Mouse (Mus musculus): ENCODE measurements around the gene Nhej1.

DNA sequence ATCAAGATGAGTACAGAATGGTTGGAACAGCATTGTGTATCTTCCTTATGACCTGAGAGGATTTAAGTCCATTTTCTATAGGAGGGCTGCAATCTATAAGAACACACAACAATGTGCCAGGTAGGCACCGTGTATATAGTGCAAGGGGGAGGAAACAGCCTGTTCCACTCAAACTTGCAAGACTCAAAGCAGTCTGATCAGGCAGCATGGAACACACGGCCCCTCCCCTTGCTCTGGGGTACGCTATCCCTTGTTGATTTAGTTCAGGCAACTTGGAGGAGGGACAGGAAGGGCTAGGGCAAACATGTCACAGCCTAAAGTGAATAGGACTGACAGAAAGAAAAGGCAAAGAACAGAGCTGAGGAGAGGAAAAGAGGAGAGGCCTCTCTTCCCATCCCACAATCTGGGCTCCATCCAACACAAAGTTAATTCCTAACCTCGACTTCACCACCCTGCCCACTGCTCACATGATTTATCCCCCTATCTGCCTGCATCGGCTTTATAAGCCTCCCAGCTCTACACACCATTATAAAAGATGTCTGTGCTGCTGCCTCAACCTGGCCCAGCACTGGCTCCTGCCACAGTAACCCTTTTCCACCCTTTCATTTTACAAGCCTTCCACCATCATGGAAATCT lies 110.7 kb downstream of the Nhej1 start:
- TF ChIP-seq CTCF (IDR thresholded peaks at IDR 0.05; ENCODE audit: borderline replicate concordance, insufficient read depth, low read length), result no peak
- TF ChIP-seq POLR2A (IDR thresholded peaks at IDR 0.05; ENCODE audit: low read depth, low read length), result no peak
